Mouse (Mus musculus): Measurements from ENCODE around the gene Cyfip2. TPM values are rescaled to one million over a fixed set of nuclear protein-coding genes. Genes with fewer than 3 reads are reported as not detected.

Gene Cyfip2
- total RNA-seq, 2 experiments from 2014 or later = 212 to 214 TPM

- intact Hi-C loops (cut with DNase I) = no loop called here
Observed at GRCm38 (mm10) chr11:46241985-46242384, 70.7 kb downstream of the Cyfip2 start.

GRCm38 (mm10) chr11:46241150-46241673, 71.4 kb downstream of the Cyfip2 start:
- intact Hi-C loops (cut with DNase I) = no loop called here
- no peak for DNase-seq

More at GRCm38 (mm10) chr11:46241985-46242384, 70.7 kb downstream of the Cyfip2 start:
- no peak for DNase-seq

- intact Hi-C loops (cut with DNase I) = no loop called here
Observed at GRCm38 (mm10) chr11:46236976-46237375, 75.7 kb downstream of the Cyfip2 start.

GRCm38 (mm10) chr11:46235334-46235733, 77.3 kb downstream of the Cyfip2 start, which contains the start of gene Fndc9:
Gene Fndc9 (plus strand): TSS chr11:46235531.
- intact Hi-C loops (cut with DNase I) = no loop called here
- no peak for DNase-seq

More at GRCm38 (mm10) chr11:46236976-46237375, 75.7 kb downstream of the Cyfip2 start:
- DNase-seq = peak; percentile 71

GRCm38 (mm10) chr11:46233966-46234365, 78.7 kb downstream of the Cyfip2 start:
- intact Hi-C loops (cut with DNase I) = no loop called here
- DNase-seq = peak; percentile 31

- intact Hi-C loops (cut with DNase I) = no loop called here
- DNase-seq = no peak
Observed at GRCm38 (mm10) chr11:46232803-46233202, 79.9 kb downstream of the Cyfip2 start.

- intact Hi-C loops (cut with DNase I) = no loop called here
- no peak for DNase-seq
Observed at GRCm38 (mm10) chr11:46230184-46230583, 82.5 kb downstream of the Cyfip2 start.

GRCm38 (mm10) chr11:46225345-46225744, 87.3 kb downstream of the Cyfip2 start:
- no peak for DNase-seq
- intact Hi-C loops (cut with DNase I) = no loop called here

- intact Hi-C loops (cut with DNase I) = no loop called here
- no peak for DNase-seq
Observed at GRCm38 (mm10) chr11:46223575-46223974, 89.1 kb downstream of the Cyfip2 start.

- intact Hi-C loops (cut with DNase I) = no loop called here
- DNase-seq = no peak
Observed at GRCm38 (mm10) chr11:46220211-46220610, 92.4 kb downstream of the Cyfip2 start.

GRCm38 (mm10) chr11:46219380-46219779, 93.3 kb downstream of the Cyfip2 start:
- intact Hi-C loops (cut with DNase I) = loop anchor here (5.0 to 10.0 kb wide), 3 partner anchors 87 to 277 kb away; partner anchors contain the start of gene Lsm11
- DNase-seq = no peak

- intact Hi-C loops (cut with DNase I) = loop anchor here (5.0 to 10.0 kb wide), 3 partner anchors 86 to 276 kb away; partner anchors contain the start of gene Lsm11
- no peak for DNase-seq
Observed at GRCm38 (mm10) chr11:46218584-46218983, 94.1 kb downstream of the Cyfip2 start.

- no peak for DNase-seq
- intact Hi-C loops (cut with DNase I) = loop anchor here (5.0 to 10.0 kb wide), 3 partner anchors 85 to 275 kb away; partner anchors contain the start of gene Lsm11
Observed at GRCm38 (mm10) chr11:46217686-46218085, 95.0 kb downstream of the Cyfip2 start.

GRCm38 (mm10) chr11:46216669-46217068, 96.0 kb downstream of the Cyfip2 start:
- peak; percentile 50 for DNase-seq
- intact Hi-C loops (cut with DNase I) = loop anchor here (5.0 to 10.0 kb wide), 3 partner anchors 84 to 274 kb away; partner anchors contain the start of gene Lsm11

- DNase-seq = peak; percentile 57
- intact Hi-C loops (cut with DNase I) = loop anchor here (5.0 to 10.0 kb wide), 3 partner anchors 83 to 273 kb away; partner anchors contain the start of gene Lsm11
Observed at GRCm38 (mm10) chr11:46215354-46215753, 97.3 kb downstream of the Cyfip2 start.

- DNase-seq = no peak
- intact Hi-C loops (cut with DNase I) = loop anchor here (5.0 to 10.0 kb wide), 3 partner anchors 82 to 272 kb away; partner anchors contain the start of gene Lsm11
Observed at GRCm38 (mm10) chr11:46214368-46215230, 98.1 kb downstream of the Cyfip2 start.

- intact Hi-C loops (cut with DNase I) = loop anchor here (10.0 kb wide), 1 partner anchor 189 kb away; no protein-coding TSS in a partner anchor
- DNase-seq = no peak
Observed at GRCm38 (mm10) chr11:46213844-46214243, 98.8 kb downstream of the Cyfip2 start.

- no peak for DNase-seq
- intact Hi-C loops (cut with DNase I) = loop anchor here (10.0 kb wide), 1 partner anchor 187 kb away; no protein-coding TSS in a partner anchor
Observed at GRCm38 (mm10) chr11:46211858-46212257, 100.8 kb downstream of the Cyfip2 start.

- intact Hi-C loops (cut with DNase I) = loop anchor here (10.0 kb wide), 1 partner anchor 185 kb away; no protein-coding TSS in a partner anchor
- no peak for DNase-seq
Observed at GRCm38 (mm10) chr11:46209884-46210283, 102.8 kb downstream of the Cyfip2 start.

GRCm38 (mm10) chr11:46205639-46206409, 106.8 kb downstream of the Cyfip2 start:
- no peak for DNase-seq
- intact Hi-C loops (cut with DNase I) = no loop called here
